In the genomic region with DNA sequence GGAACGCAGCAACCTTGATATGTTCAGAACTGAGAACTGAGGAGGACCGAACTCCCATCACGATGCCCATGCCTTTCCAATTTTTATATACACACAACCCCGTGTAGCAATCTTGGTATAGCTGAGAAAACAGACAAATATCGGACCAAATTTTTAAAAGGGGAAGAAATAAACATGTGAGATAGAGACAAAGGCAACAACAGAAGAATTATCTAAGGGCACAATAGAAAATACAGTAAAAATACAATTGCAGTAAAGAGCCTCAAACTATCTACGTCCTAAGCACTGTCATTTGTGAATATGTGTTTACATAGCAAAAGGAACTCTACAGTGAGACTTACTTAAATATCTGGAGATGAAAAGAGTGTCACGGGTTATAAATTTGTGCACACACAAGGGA, we compare ENCODE assay signal across 8 mouse cellular contexts. TPM values are rescaled to one million over a fixed set of nuclear protein-coding genes. Genes with fewer than 3 reads are reported as not detected.
DNase-seq lines count a peak whose midpoint lies in the region; ATAC-seq and TF ChIP-seq lines count a peak whose summit lies in the region.

A gene (minus strand): TSS at position 101 of the 400 bp plus-strand sequence.

- no peak for DNase-seq in heart, postnatal 36 days
- no peak for DNase-seq in hindbrain, embryonic 10.5 days (ENCODE audit: low spot score)
- DNase-seq in thymus, adult 18-20 months: no peak
- DNase-seq in urinary bladder, postnatal 25 days (ENCODE audit: low spot score): no peak

- H3K27ac ChIP-seq in heart, embryonic 14.5 days (replicated peaks in 1 of 2; ENCODE audit: control insufficient read depth in 1 of 2, insufficient read depth in 1 of 2, low read depth in 2 of 2, low read length in 2 of 2): peak within 1 kb of the TSS; percentile 9 to 50; a peak in 2 of 4 replicates
- H3K27ac ChIP-seq in ES-Bruce4 (ENCODE audit: insufficient read depth, low read length): no peak within 1 kb of the TSS
- peak within 1 kb of the TSS; percentile 84 for H3K27ac ChIP-seq in hindbrain, embryonic 10.5 days
- no peak within 1 kb of the TSS for H3K27ac ChIP-seq in liver, embryonic 12.5 days

- peak within 1 kb of the TSS; percentile 96 for H3K4me2 ChIP-seq in heart, embryonic 14.5 days (ENCODE audit: low read length)
- peak within 1 kb of the TSS; percentile 61 for H3K4me2 ChIP-seq in liver, embryonic 12.5 days

- 34% methylated on average over 7 of the region's 7 CpGs for WGBS in heart, embryonic 14.5 days
- 36% methylated on average over 7 of the region's 7 CpGs for WGBS in hindbrain, embryonic 10.5 days
- WGBS in liver, embryonic 12.5 days (ENCODE audit: insufficient replicate concordance): 31% methylated on average over 7 of the region's 7 CpGs

- peak within 1 kb of the TSS; percentile 74 for H3K9ac ChIP-seq in heart, embryonic 14.5 days (ENCODE audit: low read length)
- H3K9ac ChIP-seq in ES-Bruce4 (ENCODE audit: low read depth, poor library complexity, severe bottlenecking): no peak within 1 kb of the TSS
- no peak within 1 kb of the TSS for H3K9ac ChIP-seq in liver, embryonic 12.5 days

- no peaks in the 10 kb centered on the region for H3K9me3 ChIP-seq in heart, embryonic 14.5 days (ENCODE audit: control insufficient read depth, low read length)
- H3K9me3 ChIP-seq in ES-Bruce4 (replicated peaks; ENCODE audit: control insufficient read depth, insufficient read depth, low read length, poor library complexity, severe bottlenecking): no peaks in the 10 kb centered on the region
- H3K9me3 ChIP-seq in hindbrain, embryonic 10.5 days: no peaks in the 10 kb centered on the region
- H3K9me3 ChIP-seq in liver, embryonic 12.5 days (replicated peaks): no peaks in the 10 kb centered on the region

- peaks cover 3 to 9% of the 10 kb centered on the region in 2 experiments; a peak in 1 of 4 replicates for H3K4me1 ChIP-seq in heart, embryonic 14.5 days (ENCODE audit: control insufficient read depth in 2 of 2, insufficient read depth in 2 of 2, low read length in 2 of 2)
- H3K4me1 ChIP-seq in ES-Bruce4 (ENCODE audit: control insufficient read depth, insufficient read depth, low read length): no peaks in the 10 kb centered on the region
- H3K4me1 ChIP-seq in hindbrain, embryonic 10.5 days (replicated peaks): peaks cover 14% of the 10 kb centered on the region
- no peaks in the 10 kb centered on the region for H3K4me1 ChIP-seq in liver, embryonic 12.5 days

- ATAC-seq in heart, embryonic 14.5 days (ENCODE audit: insufficient number of reproducible peaks, insufficient read depth, low FRiP score, low read depth): no peak
- no peak for ATAC-seq in liver, embryonic 12.5 days
- no peak for ATAC-seq in activated CD4-positive, CD25-positive, alpha-beta regulatory T cell, adult 4 months

- no peak for TF ChIP-seq EP300 in ES-Bruce4 (IDR thresholded peaks at IDR 0.05; ENCODE audit: insufficient read depth, low read depth, low read length)

- H3K4me3 ChIP-seq in heart, embryonic 14.5 days (ENCODE audit: control insufficient read depth in 1 of 2, insufficient read depth in 1 of 2, low read depth in 1 of 2, low read length in 2 of 2): peak within 1 kb of the TSS; percentile 56 to 64
- H3K4me3 ChIP-seq in ES-Bruce4 (ENCODE audit: low read depth, low read length): peak within 1 kb of the TSS; percentile 40
- peak within 1 kb of the TSS; percentile 71 for H3K4me3 ChIP-seq in hindbrain, embryonic 10.5 days
- H3K4me3 ChIP-seq in liver, embryonic 12.5 days: peak within 1 kb of the TSS; percentile 42

- no peaks in the 10 kb centered on the region for H3K36me3 ChIP-seq in heart, embryonic 14.5 days (ENCODE audit: control insufficient read depth, insufficient read depth, low read length)
- H3K36me3 ChIP-seq in ES-Bruce4 (ENCODE audit: control insufficient read depth, insufficient read depth, low read length, poor library complexity, severe bottlenecking): no peaks in the 10 kb centered on the region
- no peaks in the 10 kb centered on the region for H3K36me3 ChIP-seq in hindbrain, embryonic 10.5 days
- H3K36me3 ChIP-seq in liver, embryonic 12.5 days: no peaks in the 10 kb centered on the region

- TF ChIP-seq POLR2A in ES-Bruce4 (IDR thresholded peaks at IDR 0.05; ENCODE audit: insufficient read depth, low read length): no peak

- TF ChIP-seq CTCF in ES-Bruce4 (IDR thresholded peaks at IDR 0.05; ENCODE audit: low read depth, low read length): no peak

- H3K27me3 ChIP-seq in heart, embryonic 14.5 days (ENCODE audit: control insufficient read depth, insufficient read depth, low read length): 0 out of 2 replicates have a peak, but pooled peaks cover 4% of the 10 kb centered on the region
- peaks cover 7% of the 10 kb centered on the region; the same call in 1 of the 2 replicates for H3K27me3 ChIP-seq in ES-Bruce4 (ENCODE audit: control insufficient read depth, insufficient read depth, low read length, poor library complexity, severe bottlenecking)
- H3K27me3 ChIP-seq in hindbrain, embryonic 10.5 days (ENCODE audit: insufficient read depth, poor library complexity, severe bottlenecking): peaks cover 25% of the 10 kb centered on the region
- H3K27me3 ChIP-seq in liver, embryonic 12.5 days (replicated peaks): peaks cover 31% of the 10 kb centered on the region

- intact Hi-C loops in heart, postnatal 36 days (cut with DNase I): no loop called here

RNA-seq across cellular contexts. Expression of the gene that starts here (rescaled TPM):
- polyA plus RNA-seq in heart, embryonic 14.5 days (2014; fragmentation: Nextera tagmentation; extraction: Ambion mirVana): 1.5 and 2.2 TPM in 2 replicates
- total RNA-seq in heart, postnatal 36 days (2021): not detected
- polyA plus RNA-seq in ES-Bruce4 (2011; ENCODE audit: insufficient read depth, insufficient read length, low read depth, missing spikeins): 0.16 TPM in 1 of 2 replicates, not detected in the other
- polyA plus RNA-seq in hindbrain, embryonic 10.5 days (2016; fragmentation: Nextera tagmentation; extraction: Ambion mirVana): 0.95 and 4.2 TPM in 2 replicates
- 0.07 and 0.08 TPM in 2 replicates for polyA plus RNA-seq in liver, embryonic 12.5 days (2016; fragmentation: Nextera tagmentation; extraction: Ambion mirVana)
- not detected for polyA plus RNA-seq in activated CD4-positive, CD25-positive, alpha-beta regulatory T cell, adult 4 months (2017; shearing (Covaris generic))

Comparison
In these comparisons a context has a peak if more than half of its experiments do, and no peak if none do; other contexts are left out.
1. H3K27ac ChIP-seq: peak in heart, embryonic 14.5 days (2 of 2) and hindbrain, embryonic 10.5 days (single experiment); none in ES-Bruce4 (single experiment) and liver, embryonic 12.5 days (single experiment).
2. Peak in every context shown above with its lines, with median percentiles within 50 percentile points of each other: H3K4me3 ChIP-seq.